Mouse (Mus musculus) liver, adult 2 months (tissue): ENCODE results near the gene Ankle1.

Experiments used
- CTCF ChIP-seq: fragments of 200-500 bp; IDR thresholded peaks from 2 replicates; pipeline ENCODE4 v1.5.1; 2011; ENCODE audit warnings: low read depth, low read length, control low read depth
- POLR2A ChIP-seq: fragments of 200-500 bp; IDR thresholded peaks from 2 replicates; pipeline ENCODE4 v1.6.1; 2011; ENCODE audit warnings: low read length, control low read depth; ENCODE audit not compliant: insufficient read depth; ENCODE audit errors: extremely low read depth

DNA sequence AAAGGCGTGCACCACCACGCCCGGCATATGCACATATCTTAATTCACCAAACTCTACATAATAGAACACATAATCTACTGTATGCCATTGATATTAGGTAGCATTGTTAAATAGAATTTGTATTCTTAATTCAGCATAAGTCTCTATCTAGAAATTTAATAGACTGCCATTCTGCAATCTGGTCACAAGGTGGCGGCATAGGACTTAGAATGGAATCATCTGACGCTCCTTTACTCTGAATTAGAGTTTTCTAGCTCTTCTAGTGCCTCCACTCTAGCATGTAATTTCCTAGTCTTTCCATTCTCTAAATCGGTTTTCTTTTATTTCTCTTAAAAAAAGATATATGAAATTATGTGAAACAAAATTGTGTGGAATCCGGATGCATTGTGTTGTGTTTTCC lies 35.6 kb downstream of the Ankle1 start:
- TF ChIP-seq POLR2A, result no peak
- peak; percentile 53 for TF ChIP-seq CTCF
